Comparison of ENCODE assay signal across 8 mouse cellular contexts in genomic region chr5:64382451-64383057, GRCm38 (mm10).
A peak's percentile ranks its signal among the peaks of the same experiment; 100 is the strongest.
DNase-seq lines count a peak whose midpoint lies in the region; ATAC-seq lines count a peak whose summit lies in the region.

No protein-coding gene starts in this region.

- H3K27me3 ChIP-seq in limb, embryonic 12.5 days, result no peaks in the 10 kb centered on the region
- H3K27me3 ChIP-seq in midbrain, embryonic 13.5 days, result no peaks in the 10 kb centered on the region

- 13% methylated on average over 8 of the region's 8 CpGs for WGBS in limb, embryonic 12.5 days
- 18% methylated on average over 8 of the region's 8 CpGs for WGBS in midbrain, embryonic 13.5 days

- no peak overlapping the region for H3K9ac ChIP-seq in limb, embryonic 12.5 days (replicated peaks)
- H3K9ac ChIP-seq in midbrain, embryonic 13.5 days (replicated peaks), result no peak overlapping the region

- no peak overlapping the region for H3K4me3 ChIP-seq in limb, embryonic 12.5 days (replicated peaks)
- H3K4me3 ChIP-seq in midbrain, embryonic 13.5 days (replicated peaks), result no peak overlapping the region

- H3K4me2 ChIP-seq in limb, embryonic 12.5 days, result no peak overlapping the region
- no peak overlapping the region for H3K4me2 ChIP-seq in midbrain, embryonic 13.5 days (replicated peaks)

- DNase-seq in left cerebral cortex, adult 18-20 months (ENCODE audit: low spot score in 2 of 2), result peak; percentile 81 to 82
- DNase-seq in left cerebral cortex, adult 11 months (ENCODE audit: low spot score), result no peak
- DNase-seq in embryo, embryonic 11.5 days (ENCODE audit: low read depth, low spot score), result peak; percentile 74
- peak; percentile 76 for DNase-seq in kidney, adult 11 months
- peak; percentile 69 for DNase-seq in spleen, adult 12 weeks (ENCODE audit: low spot score)

- H3K4me1 ChIP-seq in limb, embryonic 12.5 days (replicated peaks), result peaks cover 56% of the 10 kb centered on the region
- H3K4me1 ChIP-seq in midbrain, embryonic 13.5 days (replicated peaks), result peaks cover 27% of the 10 kb centered on the region

- ATAC-seq in granulocyte monocyte progenitor cell, adult 5-6 weeks (replicated peaks; ENCODE audit: poor library complexity, severe bottlenecking), result peak; percentile 31
- peak; percentile 39 for ATAC-seq in limb, embryonic 12.5 days (ENCODE audit: insufficient number of reproducible peaks, insufficient read depth, low FRiP score, low TSS enrichment, low read depth)
- peak; percentile 81 for ATAC-seq in midbrain, embryonic 13.5 days

- peak overlapping the region; percentile 32 for H3K27ac ChIP-seq in limb, embryonic 12.5 days
- H3K27ac ChIP-seq in midbrain, embryonic 13.5 days, result no peak overlapping the region

- H3K36me3 ChIP-seq in limb, embryonic 12.5 days, result no peaks in the 10 kb centered on the region
- no peaks in the 10 kb centered on the region for H3K36me3 ChIP-seq in midbrain, embryonic 13.5 days

- no peaks in the 10 kb centered on the region for H3K9me3 ChIP-seq in limb, embryonic 12.5 days
- H3K9me3 ChIP-seq in midbrain, embryonic 13.5 days, result no peaks in the 10 kb centered on the region

Comparison
In these comparisons a context has a peak if more than half of its experiments do, and no peak if none do; other contexts are left out.
1. ATAC-seq: peak in every context shown above with its lines; median percentile 81 in midbrain, embryonic 13.5 days; 39 in limb, embryonic 12.5 days; 31 in granulocyte monocyte progenitor cell, adult 5-6 weeks.